Mouse (Mus musculus): ENCODE results near the gene Gm5741.

DNA sequence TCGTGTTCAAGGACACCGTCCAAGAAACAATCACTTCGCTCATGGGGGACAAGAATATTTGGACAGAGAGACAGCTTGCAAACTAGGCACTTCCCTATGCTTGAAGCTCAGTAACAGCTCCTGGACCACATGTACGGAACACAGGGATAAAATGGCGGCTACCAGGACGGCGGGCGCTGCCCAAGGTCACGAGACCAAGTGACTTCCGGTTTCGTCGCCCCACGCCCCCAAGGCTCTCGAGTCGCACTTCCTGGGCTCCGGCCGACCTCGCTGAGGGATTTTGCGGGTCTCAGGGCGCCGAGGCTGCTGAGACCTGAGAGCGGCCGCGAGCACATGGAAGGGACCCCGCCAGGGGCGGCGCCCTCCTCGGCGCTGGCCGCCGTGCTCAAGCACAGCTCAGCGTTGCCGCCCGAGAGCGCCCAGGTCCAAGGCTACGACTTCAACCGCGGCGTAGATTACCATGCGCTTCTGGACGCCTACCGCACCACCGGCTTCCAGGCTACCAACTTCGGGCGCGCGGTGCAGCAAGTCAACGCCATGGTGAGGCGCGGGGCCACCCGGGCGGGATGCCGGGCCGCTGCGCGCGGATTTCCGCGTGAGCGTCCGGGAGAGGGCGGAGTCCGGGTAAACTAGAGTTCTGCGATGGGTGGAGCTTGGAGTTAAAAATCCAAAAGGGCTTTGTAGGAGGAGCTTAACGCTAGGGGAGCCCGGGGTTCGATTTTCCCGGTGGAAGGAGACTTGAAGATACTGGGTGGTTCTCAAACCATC lies 3.9 kb upstream of the Gm5741 start, which contains the start of gene Dhps:
- TF ChIP-seq POLR2A (IDR thresholded peaks at IDR 0.05; ENCODE audit: low read depth, low read length) (peak; percentile 87), CTCF (IDR thresholded peaks at IDR 0.05; ENCODE audit: extremely low read depth, insufficient read depth, insufficient read length, insufficient replicate concordance) (no peak)

All from spleen, adult 2 months (tissue).